Mouse (Mus musculus): ENCODE data around the gene Ptprh.

GRCm38 (mm10) chr7:4647291-4647690 is 43.5 kb upstream of the Ptprh start:
- TF ChIP-seq CTCF (IDR thresholded peaks at IDR 0.05; ENCODE audit: low read depth) (no peak), EP300 (IDR thresholded peaks at IDR 0.05; ENCODE audit: low read depth) (no peak)

All from liver, postnatal 0 days (tissue).